Mouse (Mus musculus) cortical plate, adult 2 months (tissue): ENCODE results near the gene Farsa.

Source experiments
- CTCF ChIP-seq: fragments of 200-500 bp; IDR thresholded peaks from 2 replicates; pipeline ENCODE4 v1.5.1; 2011; ENCODE audit warnings: mild to moderate bottlenecking, control low read depth, low read length; ENCODE audit not compliant: insufficient read depth; ENCODE audit errors: extremely low read depth
- POLR2A ChIP-seq: fragments of 200-500 bp; IDR thresholded peaks from 2 replicates; pipeline ENCODE4 v1.6.1; 2011; ENCODE audit warnings: mild to moderate bottlenecking, low read length, control low read depth; ENCODE audit not compliant: insufficient read depth; ENCODE audit errors: extremely low read depth

- TF ChIP-seq CTCF (no peak), POLR2A (no peak)
Observed at GRCm38 (mm10) chr8:84889141-84889540, 32.4 kb downstream of the Farsa start.
